Mouse (Mus musculus) spleen, adult 2 months (tissue): ENCODE measurements around the gene Hnrnpa2b1.

Experiments
- CTCF ChIP-seq: fragments of 200-500 bp; IDR thresholded peaks from 2 replicates; pipeline ENCODE4 v1.5.1; 2011; ENCODE audit warnings: mild to moderate bottlenecking, inconsistent platforms; ENCODE audit not compliant: insufficient read depth, insufficient read length, insufficient replicate concordance; ENCODE audit errors: extremely low read depth
- POLR2A ChIP-seq: fragments of 200-500 bp; IDR thresholded peaks from 2 replicates; pipeline ENCODE4 v1.6.1; 2011; ENCODE audit warnings: low read depth, low read length, inconsistent platforms

- TF ChIP-seq CTCF (no peak), POLR2A (no peak)
These were observed 36.0 kb upstream of the Hnrnpa2b1 start for GRCm38 (mm10) chr6:51505671-51506070.
